Mouse (Mus musculus) kidney, postnatal 25 days (tissue): ENCODE results near the gene Pgd.

Source experiments
- DNase-seq, 2 experiments: peaks; one replicate each; pipeline ENCODE4 v3.0.0; 2021; ENCODE audit warnings: mixed read lengths in 2 of 2

Pgd gene

GRCm38 (mm10) chr4:149166957-149167611 is 513 bp upstream of the Pgd start:
- peak in 1 of 2 experiments; percentile 41 for DNase-seq

- DNase-seq, result no peak
These were observed 2.4 kb downstream of the Pgd start for GRCm38 (mm10) chr4:149164150-149164549.

DNA sequence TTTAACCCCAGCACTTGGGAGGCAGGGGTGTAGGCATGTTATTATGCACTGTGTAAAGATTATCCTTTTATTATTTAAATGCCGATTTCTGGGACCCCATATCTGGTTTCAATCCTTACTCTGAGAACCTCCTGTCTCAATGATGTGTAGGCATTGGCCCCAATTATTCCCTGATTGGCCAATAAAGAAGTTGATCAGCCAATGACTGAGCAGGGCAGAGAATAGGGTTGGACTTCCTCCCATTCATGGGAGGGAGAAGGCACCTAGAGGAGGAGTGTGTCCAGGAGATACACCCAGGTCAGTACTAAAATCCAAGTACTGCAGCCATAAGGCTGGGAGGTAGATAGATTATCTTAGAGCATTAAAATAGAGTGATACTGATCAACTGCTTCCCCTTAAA is 3.4 kb downstream of the Pgd start:
- no peak for DNase-seq

DNA sequence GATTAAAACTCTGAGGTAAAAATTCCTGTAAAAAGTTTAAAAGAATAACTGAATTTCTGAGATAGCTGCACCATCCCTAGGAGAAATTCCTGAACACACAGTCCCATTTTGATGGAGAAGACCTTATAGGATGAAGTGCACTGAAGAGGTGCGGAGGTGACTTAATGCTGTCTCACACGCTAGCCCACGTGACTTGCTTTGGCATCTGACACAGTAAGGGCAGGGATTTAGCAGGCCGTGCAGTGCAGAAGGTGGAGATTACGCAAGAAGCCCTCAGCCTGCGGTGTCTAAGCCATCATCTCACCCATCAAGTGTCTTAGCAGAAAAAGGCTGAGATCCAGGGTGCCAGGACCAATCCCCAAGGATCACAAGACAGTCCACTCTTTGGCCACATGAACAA is 5.4 kb downstream of the Pgd start:
- DNase-seq, result no peak

GRCm38 (mm10) chr4:149159891-149160290 is 6.7 kb downstream of the Pgd start:
- no peak for DNase-seq

GRCm38 (mm10) chr4:149159203-149159602 is 7.4 kb downstream of the Pgd start:
- DNase-seq, result no peak

GRCm38 (mm10) chr4:149157415-149157973 is 9.1 kb downstream of the Pgd start:
- DNase-seq, result no peak

DNA sequence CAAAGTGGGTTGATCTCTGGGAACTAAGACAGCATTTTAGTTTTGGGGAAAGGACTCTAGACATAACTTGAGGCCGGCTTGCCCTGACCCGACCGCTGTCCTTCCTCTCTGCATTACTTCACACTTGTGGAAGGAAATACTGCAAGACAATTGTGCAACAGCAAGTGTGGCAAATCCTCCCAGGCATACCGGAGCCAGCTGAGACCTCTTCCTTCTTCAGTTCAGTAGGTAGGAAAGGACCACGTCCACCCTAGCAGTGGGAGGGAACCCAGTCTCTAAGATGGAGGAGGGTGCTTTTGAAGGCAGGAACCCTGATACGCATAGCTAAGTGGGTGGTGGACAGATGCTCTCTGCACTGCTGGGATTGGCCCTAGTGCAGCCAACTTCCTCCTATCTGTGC is 10.9 kb downstream of the Pgd start:
- DNase-seq, result no peak

- DNase-seq, result no peak
These were observed 11.7 kb downstream of the Pgd start for GRCm38 (mm10) chr4:149154859-149155258.

- DNase-seq, result no peak
These were observed 15.8 kb downstream of the Pgd start for GRCm38 (mm10) chr4:149150721-149151120.

DNA sequence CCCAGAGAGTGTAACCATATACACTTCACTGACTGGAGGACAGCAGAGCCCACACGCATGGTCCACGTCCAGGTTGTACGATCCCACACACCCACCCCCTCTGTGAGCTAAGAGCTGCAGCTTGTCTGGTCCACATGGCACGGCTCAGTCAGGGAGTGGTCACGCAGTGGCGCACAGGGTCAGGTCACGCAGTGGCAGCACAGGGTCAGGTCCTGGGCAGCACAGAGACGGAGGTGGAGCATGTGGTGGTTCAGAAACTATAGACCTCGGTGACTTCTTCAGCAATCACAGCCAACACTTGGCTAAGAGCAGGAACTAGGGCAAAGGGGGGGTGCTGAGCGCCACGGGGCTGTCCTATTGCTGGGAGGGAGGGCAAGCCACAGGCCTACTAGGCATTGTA is 16.3 kb downstream of the Pgd start:
- no peak for DNase-seq

DNA sequence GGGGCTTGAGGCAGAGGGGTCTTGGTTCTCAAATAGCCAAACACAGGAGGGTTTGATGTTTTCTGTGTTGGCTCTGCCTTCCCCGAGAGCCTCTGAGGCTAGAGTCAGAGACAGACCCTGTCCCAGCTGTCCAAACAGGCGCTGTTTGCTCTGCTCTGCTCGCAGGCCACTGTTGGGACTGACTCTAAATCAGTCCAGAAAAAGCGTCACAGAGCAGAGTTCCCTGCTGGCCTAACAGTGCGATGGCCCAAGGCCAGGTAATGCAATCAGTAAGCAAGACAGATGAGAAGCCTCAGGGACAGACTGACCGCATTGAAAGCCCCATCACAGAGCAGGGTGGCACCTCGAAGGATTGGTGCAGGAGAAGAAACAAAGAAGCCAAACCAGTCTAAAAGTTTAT is 17.0 kb downstream of the Pgd start:
- DNase-seq, result no peak

DNA sequence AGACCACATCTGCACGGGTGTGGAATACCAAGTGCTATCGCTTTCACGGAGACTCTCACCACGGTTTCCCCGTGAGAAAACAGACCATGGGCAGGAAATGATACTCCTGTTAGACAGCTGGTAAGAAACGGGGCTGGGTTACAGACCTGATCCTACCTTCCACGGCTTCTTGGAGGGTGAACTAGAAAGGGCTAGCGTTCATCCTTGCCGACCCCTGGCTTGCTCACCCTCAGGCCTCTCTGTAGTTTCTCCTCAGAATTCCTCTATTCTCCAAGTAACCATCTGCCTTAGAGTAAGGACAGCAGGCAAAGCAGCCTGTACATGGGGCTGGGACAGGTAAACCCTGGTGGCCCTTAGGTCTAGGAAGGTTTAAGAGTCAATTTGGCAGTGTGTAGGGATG is 17.4 kb downstream of the Pgd start:
- DNase-seq, result no peak

DNA sequence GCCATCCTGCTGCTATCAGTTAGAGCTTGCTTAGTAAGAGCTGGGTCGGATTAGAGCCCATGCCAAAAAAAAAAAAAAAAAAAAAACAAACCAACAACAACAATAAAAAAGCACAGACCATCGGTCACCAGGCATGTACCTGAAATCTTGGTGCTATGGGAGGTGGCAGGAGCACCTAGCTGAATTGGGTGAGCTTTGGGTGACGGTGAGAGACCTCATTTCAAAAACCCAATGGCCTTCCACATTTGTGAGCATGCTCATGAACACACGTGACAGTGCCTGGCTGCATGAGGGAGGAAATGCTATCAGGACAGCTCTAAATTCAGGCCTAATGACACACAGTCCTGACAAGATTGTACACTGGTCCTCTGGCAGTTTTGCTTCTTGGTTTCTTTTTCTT is 18.5 kb downstream of the Pgd start:
- no peak for DNase-seq

DNA sequence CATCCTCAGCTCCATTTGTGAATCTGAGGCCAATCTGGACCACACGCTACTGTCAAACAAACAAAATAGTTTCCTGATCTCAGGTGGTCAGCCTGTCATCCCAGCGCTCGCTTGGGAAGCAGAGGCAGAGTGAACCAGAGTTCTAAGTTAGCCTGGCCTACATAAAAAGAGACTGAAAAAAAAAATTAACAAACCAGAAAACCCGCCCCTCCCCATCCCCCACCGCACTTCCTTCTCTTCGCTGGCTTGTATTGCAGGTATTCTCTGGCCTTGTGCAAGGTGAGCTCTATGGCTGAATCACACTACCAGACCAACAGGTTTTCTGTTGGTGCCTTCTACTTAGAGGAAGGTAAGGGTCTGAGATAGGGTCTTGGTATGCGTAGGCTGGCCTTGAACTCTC is 19.0 kb downstream of the Pgd start:
- DNase-seq, result no peak

DNA sequence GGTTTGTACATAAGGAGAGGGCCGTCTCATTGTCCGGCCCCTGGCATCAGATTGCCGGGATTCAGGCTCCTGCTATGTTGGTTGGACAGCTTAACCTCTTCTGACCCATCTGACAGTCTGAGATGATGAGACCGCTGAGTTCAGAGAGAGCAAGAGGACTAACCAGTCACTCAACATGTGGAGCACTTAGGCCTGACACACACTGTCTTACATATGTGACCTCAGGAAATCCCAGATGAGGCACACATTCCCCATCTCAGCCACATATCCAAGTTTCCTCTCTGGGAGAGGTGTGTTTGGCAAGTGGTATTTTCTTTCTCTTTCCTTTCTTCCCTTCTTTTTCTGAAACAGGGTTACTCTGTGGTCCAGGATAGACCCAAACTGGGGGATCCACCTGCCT is 21.4 kb downstream of the Pgd start:
- no peak for DNase-seq

DNA sequence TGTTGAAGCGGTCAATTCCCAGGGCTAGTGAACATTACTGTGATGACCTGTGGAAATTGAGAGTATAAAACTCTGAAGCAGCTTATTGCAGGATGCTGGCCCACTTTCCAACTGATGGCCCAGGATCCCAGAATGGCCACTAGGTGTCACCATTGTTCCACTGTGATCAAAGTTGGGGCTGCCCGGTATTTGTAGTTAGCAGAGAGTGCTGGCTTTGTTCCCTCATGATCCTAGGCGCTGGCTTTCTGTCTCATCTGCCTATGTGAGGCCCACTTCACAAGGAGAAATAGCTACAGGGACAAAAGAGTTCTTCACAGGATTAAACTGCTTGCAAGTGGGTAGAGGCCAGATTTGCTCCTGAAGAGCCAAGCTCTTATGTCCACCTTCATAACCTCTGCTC is 22.1 kb downstream of the Pgd start:
- DNase-seq, result peak; percentile 75 to 84

GRCm38 (mm10) chr4:149143594-149143993 is 23.0 kb downstream of the Pgd start:
- DNase-seq, result no peak

DNA sequence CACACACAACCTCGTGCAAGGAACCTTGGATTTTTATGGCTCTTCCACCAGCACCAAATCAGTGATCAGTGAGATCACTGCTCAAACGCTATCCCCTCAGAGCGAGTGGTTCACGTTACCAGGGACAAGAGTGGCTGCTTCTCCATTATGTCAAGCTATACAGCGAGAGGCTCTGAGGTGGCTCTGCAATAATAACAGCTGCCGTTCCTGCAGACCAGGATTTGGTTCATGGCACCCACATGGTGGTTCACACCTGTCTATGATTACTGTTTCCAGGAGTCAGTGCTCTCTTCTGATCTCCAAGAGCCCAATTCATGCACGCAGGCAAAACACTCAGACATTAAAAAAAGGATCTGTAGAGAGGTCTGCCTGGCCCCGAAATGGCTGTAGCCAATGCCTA is 28.1 kb downstream of the Pgd start:
- no peak for DNase-seq

GRCm38 (mm10) chr4:149136982-149137770 is 29.4 kb downstream of the Pgd start, which contains the start of gene Cenps:
Gene Cenps (minus strand): TSS chr4:149137629.
- peak; percentile 94 to 95 for DNase-seq

- DNase-seq, result no peak
These were observed 30.3 kb downstream of the Pgd start for GRCm38 (mm10) chr4:149136116-149136850.

- DNase-seq, result no peak
These were observed 33.2 kb downstream of the Pgd start for GRCm38 (mm10) chr4:149133395-149133794.

GRCm38 (mm10) chr4:149131789-149132565 is 34.6 kb downstream of the Pgd start:
- DNase-seq, result no peak
